Mouse (Mus musculus) limb, embryonic 14.5 days (tissue): ENCODE data around the gene Rubcnl. TPM values are rescaled to one million over a fixed set of nuclear protein-coding genes. Genes with fewer than 3 reads are reported as not detected.

Experiments
- ATAC-seq: fragments of 200-750 bp; cut with Nextera tagmentation; 2 replicates; pipeline ENCODE4 v1.8.0; 2017; ENCODE audit warnings: low read depth, moderate number of reproducible peaks, moderate TSS enrichment; ENCODE audit not compliant: low FRiP score
- DNase-seq: peaks from one replicate; pipeline ENCODE4 v3.0.0-alpha.2; 2015; ENCODE audit warnings: low spot score
- H3K27ac ChIP-seq: fragments of 300-500 bp; sonication (generic); replicated peaks from 2 replicates; pipeline ENCODE4 v1.5.1; 2014; ENCODE audit warnings: low read depth, mild to moderate bottlenecking, low read length, moderate library complexity, mixed read lengths
- H3K27me3 ChIP-seq: fragments of 300-500 bp; sonication (generic); 2 replicates; pipeline ENCODE4 v1.6.1; 2014; ENCODE audit warnings: low read length, mixed read lengths; ENCODE audit not compliant: control insufficient read depth, insufficient read depth
- H3K36me3 ChIP-seq: fragments of 300-500 bp; sonication (generic); 2 replicates; pipeline ENCODE4 v1.6.1; 2014; ENCODE audit warnings: mild to moderate bottlenecking, low read length, moderate library complexity, mixed read lengths; ENCODE audit not compliant: control insufficient read depth, insufficient read depth
- H3K4me1 ChIP-seq: fragments of 300-500 bp; sonication (generic); 2 replicates; pipeline ENCODE4 v1.6.1; 2014; ENCODE audit warnings: antibody characterized with exemption, low read length, mixed read lengths; ENCODE audit not compliant: control insufficient read depth, insufficient read depth
- H3K4me2 ChIP-seq: fragments of 300-500 bp; sonication (generic); replicated peaks from 2 replicates; pipeline ENCODE4 v1.6.1; 2014; ENCODE audit warnings: low read depth, mild to moderate bottlenecking, low read length, moderate library complexity; ENCODE audit not compliant: severe bottlenecking
- H3K4me3 ChIP-seq: fragments of 300-500 bp; sonication (generic); replicated peaks from 2 replicates; pipeline ENCODE4 v1.5.1; 2014; ENCODE audit warnings: low read length
- H3K9ac ChIP-seq: fragments of 300-500 bp; sonication (generic); 2 replicates; pipeline ENCODE4 v1.6.1; 2014; ENCODE audit warnings: mild to moderate bottlenecking, low read depth, low read length, moderate library complexity; ENCODE audit not compliant: severe bottlenecking
- H3K9me3 ChIP-seq: fragments of 300-500 bp; sonication (generic); 2 replicates; pipeline ENCODE4 v1.6.1; 2016; ENCODE audit warnings: low read length; ENCODE audit not compliant: control insufficient read depth
- POLR2A ChIP-seq: fragments of 200-500 bp; IDR thresholded peaks from 2 replicates; pipeline ENCODE4 v1.8.0; 2012; ENCODE audit warnings: inconsistent platforms, mild to moderate bottlenecking, moderate library complexity, borderline replicate concordance; ENCODE audit not compliant: insufficient read depth, insufficient read length; ENCODE audit errors: extremely low read depth
- WGBS: fragments of 180-500 bp; shearing (Covaris S2); extraction: QIAGEN DNeasy Blood & Tissue Kit; methylation state at CpG from one replicate; pipeline ENCODE4 v1.1.7; 2014; 5-methylcytosine and 5-hydroxymethylcytosine counted together
- polyA plus RNA-seq, 2 experiments: library from polyadenylated mRNA; depleted of rRNA in 1 of 2; stranded (reverse) in 1 of 2; unstranded in 1 of 2; fragments of >200 nt; fragmentation: Nextera tagmentation in 1 of 2; extraction: Ambion mirVana in 1 of 2; gene quantifications; 2 replicates each; pipeline versions ENCODE4 v1.2.1 to v1.2.3; 2012 to 2014

Rubcnl gene
- polyA plus RNA-seq, 2 experiments: 1.3 to 1.4 TPM

DNA sequence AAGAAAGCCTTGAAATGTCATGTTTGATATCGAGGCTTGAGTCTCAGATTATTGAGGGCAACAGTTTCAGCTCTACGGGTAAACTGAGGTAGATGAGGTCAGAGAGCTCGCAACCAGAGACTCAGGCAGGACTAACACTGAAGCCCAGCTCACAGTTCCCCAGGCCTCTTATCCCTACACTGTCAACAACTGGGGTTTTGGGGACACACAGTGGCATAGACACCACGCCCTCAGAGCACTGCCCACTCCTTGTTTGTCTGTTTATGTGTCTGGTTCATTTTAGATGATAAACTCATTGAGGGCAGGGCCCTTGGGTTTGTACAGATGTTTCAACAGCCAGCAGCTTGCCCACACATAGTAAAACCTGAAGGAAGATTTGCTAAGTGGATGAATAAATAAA is 25.9 kb upstream of the Rubcnl start:
- Histone ChIP-seq H3K27ac (no peak overlapping the region), H3K36me3 (no peaks in the 10 kb centered on the region), H3K9me3 (no peaks in the 10 kb centered on the region), H3K4me2 (no peak overlapping the region), H3K9ac (no peak overlapping the region), H3K4me1 (no peaks in the 10 kb centered on the region), H3K4me3 (no peak overlapping the region), H3K27me3 (no peaks in the 10 kb centered on the region)
- TF ChIP-seq POLR2A: no peak
- 94% methylated on average over 4 of the region's 4 CpGs for WGBS
- DNase-seq (no peak), ATAC-seq (no peak)

DNA sequence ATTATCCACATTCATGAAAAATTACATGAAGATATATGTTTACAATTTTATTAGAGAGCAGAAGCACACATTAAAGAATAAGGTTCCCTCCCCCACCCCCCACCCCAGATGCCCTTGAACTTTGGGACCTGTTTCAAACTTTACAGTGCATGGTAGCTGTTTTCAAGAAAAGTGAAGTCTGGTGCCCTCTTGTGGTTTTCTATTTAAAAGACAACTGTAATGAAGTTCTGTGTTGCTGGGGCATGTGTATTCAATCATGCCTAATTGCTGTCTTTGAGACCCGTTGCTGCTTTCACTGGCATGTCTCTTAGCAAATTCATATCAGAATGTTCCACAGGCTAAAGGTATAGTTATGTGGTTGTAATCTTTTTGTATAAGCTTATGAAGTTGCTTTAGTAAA is 25.3 kb upstream of the Rubcnl start:
- peak; percentile 21; the same call in 1 of the 2 replicates for ATAC-seq
- Histone ChIP-seq H3K9me3 (no peaks in the 10 kb centered on the region), H3K4me2 (no peak overlapping the region), H3K4me1 (no peaks in the 10 kb centered on the region), H3K27ac (no peak overlapping the region), H3K9ac (no peak overlapping the region), H3K36me3 (no peaks in the 10 kb centered on the region), H3K27me3 (no peaks in the 10 kb centered on the region), H3K4me3 (no peak overlapping the region)
- DNase-seq: peak; percentile 90
- TF ChIP-seq POLR2A: no peak
- WGBS: 0% methylated on average over 1 of the region's 1 CpGs

DNA sequence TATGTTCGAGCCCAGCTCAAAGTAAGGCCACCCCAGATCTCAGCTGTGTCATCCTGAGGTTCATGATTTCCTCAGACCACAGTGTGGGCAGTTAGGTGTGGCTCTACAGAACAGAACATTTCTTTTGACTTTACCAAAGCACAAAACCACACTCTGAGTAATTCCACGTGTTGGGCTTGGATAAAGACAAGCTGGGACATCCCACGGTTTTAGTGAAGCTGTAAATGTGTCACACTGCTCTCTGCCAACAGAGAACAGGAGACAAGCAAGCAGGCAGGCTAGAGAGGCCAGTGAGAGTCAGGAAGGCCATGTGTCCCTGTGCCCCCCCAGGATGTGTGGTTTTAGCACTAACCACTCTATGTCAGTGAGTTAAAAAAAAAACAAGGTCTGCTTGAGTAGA is 19.3 kb upstream of the Rubcnl start:
- no peak for ATAC-seq
- H3K9ac ChIP-seq: no peak overlapping the region
- H3K4me3 ChIP-seq: no peak overlapping the region
- no peaks in the 10 kb centered on the region for H3K36me3 ChIP-seq
- TF ChIP-seq POLR2A: no peak
- 0 out of 2 replicates have a peak, but pooled peaks cover 2% of the 10 kb centered on the region for H3K4me1 ChIP-seq
- H3K9me3 ChIP-seq: no peaks in the 10 kb centered on the region
- WGBS: 35% methylated on average over 3 of the region's 3 CpGs
- DNase-seq: no peak
- H3K27ac ChIP-seq: no peak overlapping the region
- no peaks in the 10 kb centered on the region for H3K27me3 ChIP-seq
- no peak overlapping the region for H3K4me2 ChIP-seq

DNA sequence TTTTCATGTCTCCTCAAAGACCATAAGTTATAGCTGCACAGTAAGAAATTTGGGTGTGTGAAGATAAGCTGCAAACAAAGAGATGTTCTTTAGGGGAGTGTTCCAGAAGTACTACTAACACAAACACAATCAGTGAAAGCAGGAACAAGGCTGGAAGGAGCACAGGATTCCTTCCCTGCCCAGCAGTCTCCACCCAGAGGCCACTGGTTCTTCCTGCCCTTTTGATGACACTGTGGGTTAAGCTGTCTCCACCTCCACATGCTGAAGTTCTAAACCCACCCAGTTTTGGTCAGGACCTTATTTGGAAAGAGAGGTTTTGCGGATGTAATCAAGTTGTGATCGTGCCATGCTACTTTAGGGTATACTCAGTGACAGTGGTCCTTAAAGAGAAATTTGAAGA is 18.8 kb upstream of the Rubcnl start:
- no peak for ATAC-seq
- H3K4me1 ChIP-seq: 0 out of 2 replicates have a peak, but pooled peaks cover 2% of the 10 kb centered on the region

DNA sequence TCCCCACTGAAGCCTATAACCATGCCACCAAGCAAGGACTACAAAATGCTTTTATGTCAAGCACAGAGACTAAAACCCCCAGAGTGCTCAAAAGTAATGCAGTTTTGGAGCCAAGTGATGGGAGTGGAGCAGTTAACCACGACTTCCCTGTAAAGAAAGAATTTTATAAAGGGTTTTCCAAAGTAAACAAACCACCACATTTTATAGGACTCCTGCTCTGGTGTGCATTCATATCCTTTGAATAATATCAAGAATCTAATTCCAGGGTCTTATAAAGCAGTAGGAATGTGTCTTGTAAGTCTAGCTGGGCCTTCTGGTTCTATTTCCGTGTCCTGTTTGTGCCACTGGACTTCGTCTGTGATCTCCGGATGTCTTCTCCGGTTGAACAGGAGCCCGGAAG is 14.5 kb upstream of the Rubcnl start:
- DNase-seq (peak; percentile 43), ATAC-seq (no peak)
- TF ChIP-seq POLR2A: no peak
- H3K27me3 ChIP-seq: no peaks in the 10 kb centered on the region
- 0 out of 2 replicates have a peak, but pooled peaks cover 2% of the 10 kb centered on the region for H3K4me1 ChIP-seq
- H3K9me3 ChIP-seq: no peaks in the 10 kb centered on the region
- no peak overlapping the region for H3K27ac ChIP-seq
- no peak overlapping the region for H3K4me3 ChIP-seq
- no peak overlapping the region for H3K9ac ChIP-seq
- no peak overlapping the region for H3K4me2 ChIP-seq
- 53% methylated on average over 6 of the region's 6 CpGs for WGBS
- no peaks in the 10 kb centered on the region for H3K36me3 ChIP-seq

More for the DNA sequence above, 18.8 kb upstream of the Rubcnl start:
- H3K4me3 ChIP-seq: no peak overlapping the region
- no peaks in the 10 kb centered on the region for H3K27me3 ChIP-seq
- H3K27ac ChIP-seq: no peak overlapping the region
- H3K4me2 ChIP-seq: no peak overlapping the region
- no peak overlapping the region for H3K9ac ChIP-seq
- no peaks in the 10 kb centered on the region for H3K36me3 ChIP-seq
- no peak for DNase-seq
- 94% methylated on average over 2 of the region's 2 CpGs for WGBS
- no peaks in the 10 kb centered on the region for H3K9me3 ChIP-seq
- no peak for TF ChIP-seq POLR2A

DNA sequence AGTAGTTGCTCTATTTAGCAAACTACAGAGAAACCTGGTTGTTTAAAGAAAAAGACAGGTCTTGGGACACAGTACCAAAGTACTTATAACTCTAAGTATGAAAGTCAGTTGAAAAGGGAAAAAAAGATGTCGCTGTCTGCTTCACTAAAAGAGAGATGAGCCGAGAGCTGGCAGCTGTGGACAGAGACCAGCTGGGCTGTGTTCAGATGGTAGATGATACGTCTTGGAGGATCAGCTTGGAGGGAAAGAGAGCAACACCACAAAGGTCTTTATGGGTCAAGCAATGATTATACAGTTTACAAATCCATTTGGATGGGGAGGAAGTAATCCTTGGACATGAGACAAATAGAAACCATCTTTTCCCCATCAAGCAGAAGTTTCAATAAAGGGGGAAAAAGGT is 12.5 kb upstream of the Rubcnl start:
- WGBS: 83% methylated on average over 3 of the region's 3 CpGs
- no peaks in the 10 kb centered on the region for H3K36me3 ChIP-seq
- TF ChIP-seq POLR2A: no peak
- ATAC-seq: no peak
- no peak overlapping the region for H3K4me3 ChIP-seq
- no peaks in the 10 kb centered on the region for H3K27me3 ChIP-seq
- no peak overlapping the region for H3K9ac ChIP-seq
- H3K9me3 ChIP-seq: no peaks in the 10 kb centered on the region
- no peak overlapping the region for H3K27ac ChIP-seq
- 0 out of 2 replicates have a peak, but pooled peaks cover 2% of the 10 kb centered on the region for H3K4me1 ChIP-seq
- DNase-seq: no peak
- no peak overlapping the region for H3K4me2 ChIP-seq
